Comparison of ENCODE assay signal across 22 mouse cellular contexts in genomic region chr19:3948546-3948945, GRCm38 (mm10). TPM values are rescaled to one million over a fixed set of nuclear protein-coding genes. Genes with fewer than 3 reads are reported as not detected.
DNase-seq lines count a peak whose midpoint lies in the region; ATAC-seq lines count a peak whose summit lies in the region.
"Had no signal": no experiment of that assay in that cellular context is flagged by ENCODE, and none has a peak within 500 bp of the region (broad histone marks: within the 10 kb centered on the region; RNA-seq: fewer than 3 reads in every experiment).

No protein-coding gene starts in this region.

- H3K9me3 ChIP-seq in kidney, embryonic 16.5 days (ENCODE audit: low read length) = no peaks in the 10 kb centered on the region
- H3K9me3 ChIP-seq in neural tube, embryonic 12.5 days = no peaks in the 10 kb centered on the region
- no peaks in the 10 kb centered on the region for H3K9me3 ChIP-seq in neural tube, embryonic 15.5 days (replicated peaks)
- H3K9me3 ChIP-seq in hindbrain, embryonic 10.5 days = no peaks in the 10 kb centered on the region
- H3K9me3 ChIP-seq: embryonic facial prominence, embryonic 13.5 days; forebrain, embryonic 12.5 days; heart, embryonic 12.5 days; hindbrain, embryonic 12.5 days had no signal

- peak; percentile 53 for DNase-seq in kidney, adult 18-20 months
- DNase-seq in kidney, postnatal 25 days = peak; percentile 40 to 72
- no peak for DNase-seq in thymus, postnatal 10 days (ENCODE audit: low spot score in 2 of 2)
- no peak for DNase-seq in hindbrain, embryonic 10.5 days (ENCODE audit: low spot score)
- DNase-seq: adrenal gland, postnatal 10 days; cerebellum, adult 11-12 months; cerebellum, adult 9-10 months; cerebellum, postnatal 25 days; gastrocnemius, postnatal 25 days; heart, postnatal 36 days had no signal

- H3K27ac ChIP-seq in kidney, embryonic 16.5 days (ENCODE audit: low read length) = no peak overlapping the region
- H3K27ac ChIP-seq in neural tube, embryonic 12.5 days = no peak overlapping the region
- H3K27ac ChIP-seq in neural tube, embryonic 15.5 days (replicated peaks) = no peak overlapping the region
- no peak overlapping the region for H3K27ac ChIP-seq in hindbrain, embryonic 10.5 days
- H3K27ac ChIP-seq: embryonic facial prominence, embryonic 13.5 days; forebrain, embryonic 12.5 days; hindbrain, embryonic 12.5 days had no signal

- ATAC-seq in kidney, embryonic 16.5 days (ENCODE audit: low FRiP score, low TSS enrichment) = no peak
- no peak for ATAC-seq in neural tube, embryonic 12.5 days (ENCODE audit: low FRiP score, low read depth)
- ATAC-seq in neural tube, embryonic 15.5 days (ENCODE audit: low FRiP score) = no peak
- ATAC-seq: forebrain, embryonic 16.5 days; hindbrain, embryonic 16.5 days had no signal

- H3K36me3 ChIP-seq in kidney, embryonic 16.5 days (ENCODE audit: insufficient read depth, low read length) = no peaks in the 10 kb centered on the region
- no peaks in the 10 kb centered on the region for H3K36me3 ChIP-seq in neural tube, embryonic 12.5 days
- H3K36me3 ChIP-seq in neural tube, embryonic 15.5 days = no peaks in the 10 kb centered on the region
- H3K36me3 ChIP-seq in hindbrain, embryonic 10.5 days = no peaks in the 10 kb centered on the region
- H3K36me3 ChIP-seq: embryonic facial prominence, embryonic 13.5 days; forebrain, embryonic 12.5 days; heart, embryonic 12.5 days; hindbrain, embryonic 12.5 days had no signal

- no peaks in the 10 kb centered on the region for H3K27me3 ChIP-seq in kidney, embryonic 16.5 days (ENCODE audit: insufficient read depth, low read length)
- 0 out of 2 replicates have a peak, but pooled peaks cover 2% of the 10 kb centered on the region for H3K27me3 ChIP-seq in neural tube, embryonic 12.5 days (replicated peaks)
- peaks cover 7% of the 10 kb centered on the region; the same call in 1 of the 2 replicates for H3K27me3 ChIP-seq in neural tube, embryonic 15.5 days (replicated peaks)
- peaks cover 6% of the 10 kb centered on the region for H3K27me3 ChIP-seq in hindbrain, embryonic 10.5 days (ENCODE audit: insufficient read depth, poor library complexity, severe bottlenecking)
- H3K27me3 ChIP-seq: CH12.LX; embryonic facial prominence, embryonic 13.5 days had no signal

- H3K4me2 ChIP-seq in kidney, embryonic 16.5 days (replicated peaks; ENCODE audit: low read depth, low read length) = no peak overlapping the region
- no peak overlapping the region for H3K4me2 ChIP-seq in neural tube, embryonic 12.5 days (replicated peaks)
- no peak overlapping the region for H3K4me2 ChIP-seq in neural tube, embryonic 15.5 days
- H3K4me2 ChIP-seq: embryonic facial prominence, embryonic 13.5 days; forebrain, embryonic 12.5 days; heart, embryonic 12.5 days; hindbrain, embryonic 12.5 days had no signal

- H3K9ac ChIP-seq in kidney, embryonic 16.5 days (replicated peaks; ENCODE audit: low read length) = no peak overlapping the region
- H3K9ac ChIP-seq in neural tube, embryonic 12.5 days = 0 out of 2 replicates have a peak overlapping the region, but pooled peaks have one; percentile 29
- H3K9ac ChIP-seq in neural tube, embryonic 15.5 days (replicated peaks) = no peak overlapping the region
- H3K9ac ChIP-seq: embryonic facial prominence, embryonic 13.5 days; forebrain, embryonic 12.5 days; heart, embryonic 12.5 days; hindbrain, embryonic 12.5 days had no signal

- no peak overlapping the region for H3K4me3 ChIP-seq in kidney, embryonic 16.5 days (ENCODE audit: low read length)
- H3K4me3 ChIP-seq in neural tube, embryonic 12.5 days = no peak overlapping the region
- no peak overlapping the region for H3K4me3 ChIP-seq in neural tube, embryonic 15.5 days (replicated peaks)
- no peak overlapping the region for H3K4me3 ChIP-seq in hindbrain, embryonic 10.5 days
- H3K4me3 ChIP-seq: embryonic facial prominence, embryonic 13.5 days; forebrain, embryonic 12.5 days; heart, embryonic 12.5 days; hindbrain, embryonic 12.5 days had no signal

- WGBS in kidney, embryonic 16.5 days = 68% methylated on average over 14 of the region's 14 CpGs
- WGBS in neural tube, embryonic 12.5 days = 80% methylated on average over 14 of the region's 14 CpGs
- 69% methylated on average over 14 of the region's 14 CpGs for WGBS in neural tube, embryonic 15.5 days
- WGBS in hindbrain, embryonic 10.5 days = 75% methylated on average over 14 of the region's 14 CpGs

- peaks cover 4% of the 10 kb centered on the region; the same call in 1 of the 2 replicates for H3K4me1 ChIP-seq in kidney, embryonic 16.5 days (ENCODE audit: insufficient read depth, low read length)
- no peaks in the 10 kb centered on the region for H3K4me1 ChIP-seq in neural tube, embryonic 12.5 days
- H3K4me1 ChIP-seq in neural tube, embryonic 15.5 days = no peaks in the 10 kb centered on the region
- H3K4me1 ChIP-seq in hindbrain, embryonic 10.5 days (replicated peaks) = 0 out of 2 replicates have a peak, but pooled peaks cover 7% of the 10 kb centered on the region
- H3K4me1 ChIP-seq: embryonic facial prominence, embryonic 13.5 days; forebrain, embryonic 12.5 days; hindbrain, embryonic 12.5 days had no signal

RNA-seq across cellular contexts. Expression of gene Aldh3b3, which starts 9.9 kb away (rescaled TPM):
- not detected in 2 replicates for polyA plus RNA-seq in kidney, embryonic 16.5 days (2015; fragmentation: Nextera tagmentation; extraction: Ambion mirVana)
- polyA plus RNA-seq in neural tube, embryonic 12.5 days (2016; fragmentation: Nextera tagmentation; extraction: Ambion mirVana) = not detected in 2 replicates
- not detected in 2 replicates for polyA plus RNA-seq in neural tube, embryonic 15.5 days (2015; fragmentation: Nextera tagmentation; extraction: Ambion mirVana)
- not detected in 2 replicates for polyA plus RNA-seq in hindbrain, embryonic 10.5 days (2016; fragmentation: Nextera tagmentation; extraction: Ambion mirVana)
- polyA plus RNA-seq: cortical plate, adult 2 months; forebrain, embryonic 12.5 days; forebrain, embryonic 16.5 days; heart, embryonic 12.5 days; heart, embryonic 16.5 days; hindbrain, embryonic 12.5 days; hindbrain, embryonic 16.5 days had no signal

RNA-seq across cellular contexts. Expression of gene Unc93b1, which starts 13.6 kb away (rescaled TPM):
- polyA plus RNA-seq in kidney, embryonic 16.5 days (2015; fragmentation: Nextera tagmentation; extraction: Ambion mirVana) = 19.4 and 23.1 TPM in 2 replicates
- polyA plus RNA-seq in neural tube, embryonic 12.5 days (2016; fragmentation: Nextera tagmentation; extraction: Ambion mirVana) = 8.4 and 11.1 TPM in 2 replicates
- polyA plus RNA-seq in neural tube, embryonic 15.5 days (2015; fragmentation: Nextera tagmentation; extraction: Ambion mirVana) = 15.0 and 20.6 TPM in 2 replicates
- polyA plus RNA-seq in hindbrain, embryonic 10.5 days (2016; fragmentation: Nextera tagmentation; extraction: Ambion mirVana) = 6.3 and 8.8 TPM in 2 replicates

RNA-seq across cellular contexts. Expression of gene Aldh3b1, which starts 18.9 kb away (rescaled TPM):
- polyA plus RNA-seq in kidney, embryonic 16.5 days (2015; fragmentation: Nextera tagmentation; extraction: Ambion mirVana) = 3.9 and 5.1 TPM in 2 replicates
- polyA plus RNA-seq in neural tube, embryonic 12.5 days (2016; fragmentation: Nextera tagmentation; extraction: Ambion mirVana) = 0.84 and 0.87 TPM in 2 replicates
- polyA plus RNA-seq in neural tube, embryonic 15.5 days (2015; fragmentation: Nextera tagmentation; extraction: Ambion mirVana) = 2.5 and 3.8 TPM in 2 replicates
- 0.71 and 0.81 TPM in 2 replicates for polyA plus RNA-seq in hindbrain, embryonic 10.5 days (2016; fragmentation: Nextera tagmentation; extraction: Ambion mirVana)

RNA-seq across cellular contexts. Expression of gene Aldh3b2, which starts 23.6 kb away (rescaled TPM):
- 3.7 and 5.1 TPM in 2 replicates for polyA plus RNA-seq in kidney, embryonic 16.5 days (2015; fragmentation: Nextera tagmentation; extraction: Ambion mirVana)
- 0.65 and 0.68 TPM in 2 replicates for polyA plus RNA-seq in neural tube, embryonic 12.5 days (2016; fragmentation: Nextera tagmentation; extraction: Ambion mirVana)
- 0.20 and 1.6 TPM in 2 replicates for polyA plus RNA-seq in neural tube, embryonic 15.5 days (2015; fragmentation: Nextera tagmentation; extraction: Ambion mirVana)
- 0.91 and 2.0 TPM in 2 replicates for polyA plus RNA-seq in hindbrain, embryonic 10.5 days (2016; fragmentation: Nextera tagmentation; extraction: Ambion mirVana)

RNA-seq across cellular contexts. Expression of gene Ndufs8, which starts 36.0 kb away (rescaled TPM):
- polyA plus RNA-seq in kidney, embryonic 16.5 days (2015; fragmentation: Nextera tagmentation; extraction: Ambion mirVana) = 365 and 401 TPM in 2 replicates
- polyA plus RNA-seq in neural tube, embryonic 12.5 days (2016; fragmentation: Nextera tagmentation; extraction: Ambion mirVana) = 226 and 234 TPM in 2 replicates
- polyA plus RNA-seq in neural tube, embryonic 15.5 days (2015; fragmentation: Nextera tagmentation; extraction: Ambion mirVana) = 308 and 330 TPM in 2 replicates
- polyA plus RNA-seq in hindbrain, embryonic 10.5 days (2016; fragmentation: Nextera tagmentation; extraction: Ambion mirVana) = 241 and 279 TPM in 2 replicates

Comparison
In these comparisons a context has a peak if more than half of its experiments do, and no peak if none do; other contexts are left out.
1. DNase-seq: peak in kidney, adult 18-20 months (single experiment) and kidney, postnatal 25 days (2 of 2); none in thymus, postnatal 10 days (0 of 2) and hindbrain, embryonic 10.5 days (single experiment).